Mouse (Mus musculus) lung, adult 2 months (tissue): ENCODE data around the gene Cacna2d4.

Experiments used
- CTCF ChIP-seq: fragments of 200-500 bp; IDR thresholded peaks from 2 replicates; pipeline ENCODE4 v1.5.1; 2011; ENCODE audit warnings: mild to moderate bottlenecking, low read length, control low read depth; ENCODE audit not compliant: insufficient read depth
- POLR2A ChIP-seq: fragments of 200-500 bp; IDR thresholded peaks from 2 replicates; pipeline ENCODE4 v1.6.1; 2011; ENCODE audit warnings: low read depth, mild to moderate bottlenecking, control low read depth, low read length, borderline replicate concordance; ENCODE audit errors: extremely low read depth

- no peak for TF ChIP-seq CTCF
- no peak for TF ChIP-seq POLR2A
Observed at GRCm38 (mm10) chr6:119233066-119233465, 3.3 kb upstream of the Cacna2d4 start.
